Mouse (Mus musculus): ENCODE measurements around the gene Art3.

GRCm38 (mm10) chr5:92371361-92371976 is 39.8 kb downstream of the Art3 start:
- no peak for TF ChIP-seq CTCF (IDR thresholded peaks at IDR 0.05; ENCODE audit: control insufficient read depth, insufficient read depth, insufficient read length)
- TF ChIP-seq CEBPB (IDR thresholded peaks at IDR 0.05; ENCODE audit: low read depth), result no peak
- no peak for TF ChIP-seq MAX (IDR thresholded peaks at IDR 0.05)
- no peak for TF ChIP-seq USF1 (IDR thresholded peaks at IDR 0.05; ENCODE audit: low read depth)
- TF ChIP-seq MYOD1 (IDR thresholded peaks at IDR 0.05; ENCODE audit: control insufficient read depth, insufficient read length, low read depth), result no peak
- no peak for TF ChIP-seq MYOG (IDR thresholded peaks at IDR 0.05; ENCODE audit: control insufficient read depth, extremely low read depth, insufficient read length)
- no peak for TF ChIP-seq FOSL1 (IDR thresholded peaks at IDR 0.05; ENCODE audit: insufficient read depth, low read length, poor library complexity, severe bottlenecking)

Data from C2C12 (cell line).